Mouse (Mus musculus): ENCODE measurements around the gene Abo.

DNA sequence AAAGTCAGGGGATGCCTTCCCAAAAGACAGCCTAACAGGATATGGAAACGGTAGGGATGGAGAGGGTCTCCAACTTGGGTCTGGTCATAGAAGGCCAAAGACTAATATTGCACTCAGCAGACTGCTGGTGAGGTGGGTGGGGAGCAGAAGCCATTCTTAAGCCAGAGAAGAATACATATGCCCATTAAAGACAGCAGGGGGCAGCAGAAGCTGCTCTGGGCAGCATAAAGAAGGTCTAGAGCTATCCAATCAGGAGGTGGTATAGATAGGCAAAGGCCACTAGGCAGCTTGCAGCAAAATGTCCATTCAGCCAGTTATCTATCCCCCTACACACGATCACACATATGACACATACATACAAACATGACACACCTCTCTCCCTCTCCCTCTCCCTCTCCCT is 17.1 kb downstream of the Abo start:
- peak; percentile 69 for TF ChIP-seq CTCF (conservative IDR thresholded peaks at IDR 0.05; ENCODE audit: insufficient read depth, insufficient read length, low read depth, low read length)
- no peak for TF ChIP-seq POLR2A (IDR thresholded peaks at IDR 0.05; ENCODE audit: low read depth, low read length)
